Mouse (Mus musculus) limb, embryonic 11.5 days (tissue): ENCODE measurements around the gene A730049H05Rik. TPM values are rescaled to one million over a fixed set of nuclear protein-coding genes. Genes with fewer than 3 reads are reported as not detected.

Experiments
- ATAC-seq: fragments of 200-750 bp; cut with Nextera tagmentation; 2 replicates; pipeline ENCODE4 v1.8.0; 2017; ENCODE audit warnings: low read depth; ENCODE audit not compliant: insufficient number of reproducible peaks, low FRiP score, low TSS enrichment
- DNase-seq: peaks from one replicate; pipeline ENCODE4 v3.0.0-alpha.2; 2015; ENCODE audit warnings: low spot score
- H3K27ac ChIP-seq: fragments of 300-500 bp; sonication (generic); replicated peaks from 2 replicates; pipeline ENCODE4 v1.5.1; 2014; ENCODE audit warnings: low read depth, mild to moderate bottlenecking, low read length
- H3K27me3 ChIP-seq: fragments of 300-500 bp; sonication (generic); 2 replicates; pipeline ENCODE4 v1.6.1; 2014; ENCODE audit warnings: mild to moderate bottlenecking, low read length, mixed read lengths; ENCODE audit not compliant: control insufficient read depth, insufficient read depth
- H3K36me3 ChIP-seq: fragments of 300-500 bp; sonication (generic); 2 replicates; pipeline ENCODE4 v1.6.1; 2014; ENCODE audit warnings: mild to moderate bottlenecking, low read length, moderate library complexity, mixed read lengths; ENCODE audit not compliant: control insufficient read depth, insufficient read depth
- H3K4me1 ChIP-seq: fragments of 300-500 bp; sonication (generic); 2 replicates; pipeline ENCODE4 v1.6.1; 2014; ENCODE audit warnings: low read length, mixed read lengths; ENCODE audit not compliant: control insufficient read depth, insufficient read depth
- H3K4me2 ChIP-seq: fragments of 300-500 bp; sonication (generic); 2 replicates; pipeline ENCODE4 v1.6.1; 2014; ENCODE audit warnings: low read depth, mild to moderate bottlenecking, moderate library complexity; ENCODE audit not compliant: severe bottlenecking
- H3K4me3 ChIP-seq: fragments of 300-500 bp; sonication (generic); 2 replicates; pipeline ENCODE4 v1.5.1; 2014; ENCODE audit warnings: low read depth, low read length
- H3K9ac ChIP-seq: fragments of 300-500 bp; sonication (generic); 2 replicates; pipeline ENCODE4 v1.6.1; 2014; ENCODE audit warnings: mild to moderate bottlenecking, low read length
- H3K9me3 ChIP-seq: fragments of 300-500 bp; sonication (generic); 2 replicates; pipeline ENCODE4 v1.6.1; 2016; ENCODE audit warnings: low read length; ENCODE audit not compliant: control insufficient read depth
- WGBS: fragments of 180-500 bp; shearing (Covaris S2); extraction: QIAGEN DNeasy Blood & Tissue Kit; methylation state at CpG from one replicate; pipeline ENCODE4 v1.1.7; 2014; 5-methylcytosine and 5-hydroxymethylcytosine counted together
- polyA plus RNA-seq: library from polyadenylated mRNA; unstranded; fragments of >200 nt; fragmentation: Nextera tagmentation; extraction: Ambion mirVana; gene quantifications from 2 replicates; pipeline ENCODE4 v1.2.1, GENCODE M21; 2014

The A730049H05Rik gene
- polyA plus RNA-seq, 1 experiment from 2014 or later, result 0.55 TPM

GRCm38 (mm10) chr6:92793804-92794203, 22.5 kb upstream of the A730049H05Rik start:
- Histone ChIP-seq H3K27ac (no peak overlapping the region), H3K9ac (no peak overlapping the region), H3K4me1 (no peaks in the 10 kb centered on the region), H3K36me3 (no peaks in the 10 kb centered on the region; the same call in 1 of the 2 replicates), H3K4me3 (no peak overlapping the region), H3K9me3 (no peaks in the 10 kb centered on the region), H3K27me3 (no peaks in the 10 kb centered on the region), H3K4me2 (no peak overlapping the region)
- no peak for ATAC-seq
- 50% methylated on average over 6 of the region's 6 CpGs for WGBS
- DNase-seq, result no peak

- H3K9me3 ChIP-seq, result no peaks in the 10 kb centered on the region
- no peak overlapping the region for H3K4me2 ChIP-seq
- no peak overlapping the region for H3K27ac ChIP-seq
- H3K9ac ChIP-seq, result no peak overlapping the region
- WGBS, result 80% methylated on average over 2 of the region's 2 CpGs
- H3K27me3 ChIP-seq, result no peaks in the 10 kb centered on the region
- no peaks in the 10 kb centered on the region for H3K36me3 ChIP-seq
- DNase-seq (no peak), ATAC-seq (no peak)
- no peak overlapping the region for H3K4me3 ChIP-seq
- no peaks in the 10 kb centered on the region for H3K4me1 ChIP-seq
Observed at GRCm38 (mm10) chr6:92801462-92801861, 14.8 kb upstream of the A730049H05Rik start.

GRCm38 (mm10) chr6:92802421-92802820, 13.9 kb upstream of the A730049H05Rik start:
- no peak for ATAC-seq
- H3K9ac ChIP-seq, result no peak overlapping the region
- H3K9me3 ChIP-seq, result no peaks in the 10 kb centered on the region
- H3K4me2 ChIP-seq, result no peak overlapping the region
- no peak overlapping the region for H3K4me3 ChIP-seq
- no peak for DNase-seq
- H3K27me3 ChIP-seq, result no peaks in the 10 kb centered on the region
- H3K4me1 ChIP-seq, result no peaks in the 10 kb centered on the region
- WGBS, result 94% methylated on average over 11 of the region's 11 CpGs
- no peak overlapping the region for H3K27ac ChIP-seq
- H3K36me3 ChIP-seq, result no peaks in the 10 kb centered on the region

GRCm38 (mm10) chr6:92803213-92803612, 13.1 kb upstream of the A730049H05Rik start:
- Histone ChIP-seq H3K27me3 (no peaks in the 10 kb centered on the region), H3K4me2 (no peak overlapping the region), H3K9ac (no peak overlapping the region), H3K27ac (no peak overlapping the region), H3K9me3 (no peaks in the 10 kb centered on the region), H3K4me1 (no peaks in the 10 kb centered on the region), H3K4me3 (no peak overlapping the region), H3K36me3 (no peaks in the 10 kb centered on the region)
- DNase-seq (no peak), ATAC-seq (no peak)
- 86% methylated on average over 6 of the region's 6 CpGs for WGBS

- H3K4me1 ChIP-seq, result no peaks in the 10 kb centered on the region
- no peak overlapping the region for H3K9ac ChIP-seq
- H3K27me3 ChIP-seq, result no peaks in the 10 kb centered on the region
- no peaks in the 10 kb centered on the region for H3K9me3 ChIP-seq
- no peak for DNase-seq
- H3K4me3 ChIP-seq, result no peak overlapping the region
- ATAC-seq, result no peak
- no peak overlapping the region for H3K4me2 ChIP-seq
- no peaks in the 10 kb centered on the region for H3K36me3 ChIP-seq
- no peak overlapping the region for H3K27ac ChIP-seq
- 85% methylated on average over 3 of the region's 3 CpGs for WGBS
Observed at GRCm38 (mm10) chr6:92804254-92804971, 11.9 kb upstream of the A730049H05Rik start.

- no peak overlapping the region for H3K9ac ChIP-seq
- no peak for DNase-seq
- 93% methylated on average over 3 of the region's 3 CpGs for WGBS
Observed at GRCm38 (mm10) chr6:92809818-92810217, 6.5 kb upstream of the A730049H05Rik start.

GRCm38 (mm10) chr6:92810628-92811027, 5.7 kb upstream of the A730049H05Rik start:
- Histone ChIP-seq H3K4me1 (no peaks in the 10 kb centered on the region), H3K9ac (no peak overlapping the region), H3K4me3 (no peak overlapping the region), H3K36me3 (no peaks in the 10 kb centered on the region), H3K4me2 (no peak overlapping the region), H3K27me3 (no peaks in the 10 kb centered on the region), H3K9me3 (no peaks in the 10 kb centered on the region), H3K27ac (no peak overlapping the region)
- ATAC-seq (no peak), DNase-seq (no peak)
- WGBS, result 96% methylated on average over 2 of the region's 2 CpGs

More at GRCm38 (mm10) chr6:92809818-92810217, 6.5 kb upstream of the A730049H05Rik start:
- H3K4me1 ChIP-seq, result no peaks in the 10 kb centered on the region
- no peak for ATAC-seq
- H3K27ac ChIP-seq, result no peak overlapping the region
- H3K4me2 ChIP-seq, result no peak overlapping the region
- H3K4me3 ChIP-seq, result no peak overlapping the region
- H3K36me3 ChIP-seq, result no peaks in the 10 kb centered on the region
- H3K9me3 ChIP-seq, result no peaks in the 10 kb centered on the region
- no peaks in the 10 kb centered on the region for H3K27me3 ChIP-seq

GRCm38 (mm10) chr6:92811566-92811965, 4.7 kb upstream of the A730049H05Rik start:
- Histone ChIP-seq H3K9ac (no peak overlapping the region), H3K4me3 (no peak overlapping the region), H3K4me2 (no peak overlapping the region), H3K27me3 (no peaks in the 10 kb centered on the region), H3K36me3 (no peaks in the 10 kb centered on the region), H3K9me3 (no peaks in the 10 kb centered on the region), H3K27ac (no peak overlapping the region), H3K4me1 (0 out of 2 replicates have a peak, but pooled peaks cover 6% of the 10 kb centered on the region)
- no peak for DNase-seq
- ATAC-seq, result no peak
